Mouse (Mus musculus): ENCODE measurements at regions not wholly inside any gene's neighbourhood (a gene's known extent, or its start where the extent isn't known, plus 50 kb on each side); places are given as distances from the start of the nearest gene placed in this dataset.
"Not testable (repeated sequence)": the region's sequence is repeated elsewhere in the genome, so short reads cannot be mapped to it uniquely, and the experiment has no call there.

DNA sequence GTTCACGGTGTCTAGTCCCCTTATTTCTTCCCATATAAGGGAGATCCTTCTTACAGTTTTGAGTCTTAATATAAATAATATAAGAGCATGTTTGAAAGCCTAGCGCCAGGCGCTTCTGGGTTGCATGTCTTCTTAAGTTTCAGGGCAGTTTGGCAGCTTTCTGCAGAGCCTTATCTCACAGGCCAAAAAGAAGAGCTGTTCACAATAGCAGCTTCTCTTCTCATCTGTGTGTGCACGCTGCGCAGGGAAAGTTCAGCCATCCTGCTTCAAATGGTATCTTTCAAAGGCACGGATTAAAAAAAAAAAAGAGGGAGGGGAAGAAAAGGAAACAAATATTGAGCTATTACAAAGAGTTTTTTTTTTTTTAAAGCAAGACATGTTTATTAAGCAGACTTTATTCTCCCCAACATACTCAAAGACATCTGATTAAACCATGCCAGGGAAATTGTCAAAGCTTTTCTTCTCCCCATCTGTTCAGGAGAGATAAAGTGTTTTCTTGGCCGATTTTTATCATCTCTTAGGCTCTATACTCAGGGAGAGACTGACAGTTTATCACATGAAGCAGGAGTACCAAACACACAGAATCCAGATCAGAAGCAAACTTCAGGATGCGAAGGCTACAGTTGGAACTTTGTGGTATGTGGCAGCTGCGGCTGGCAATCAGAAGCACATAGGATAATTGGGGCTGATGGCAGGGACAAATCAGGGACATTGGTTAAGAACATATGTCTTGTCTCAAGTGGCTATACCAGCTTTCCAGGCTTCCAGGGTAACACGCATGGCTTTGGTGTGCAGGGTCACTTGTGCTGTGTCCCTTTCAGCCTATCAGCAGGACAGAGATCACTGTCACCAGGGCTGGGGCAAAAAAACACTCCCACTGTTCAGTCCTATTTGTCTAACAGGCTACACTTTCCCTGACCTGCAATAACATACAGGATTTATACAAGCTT, 206.9 kb upstream of the Pfkp start:
- DNase-seq (ENCODE audit: low spot score), result no peak

DNA sequence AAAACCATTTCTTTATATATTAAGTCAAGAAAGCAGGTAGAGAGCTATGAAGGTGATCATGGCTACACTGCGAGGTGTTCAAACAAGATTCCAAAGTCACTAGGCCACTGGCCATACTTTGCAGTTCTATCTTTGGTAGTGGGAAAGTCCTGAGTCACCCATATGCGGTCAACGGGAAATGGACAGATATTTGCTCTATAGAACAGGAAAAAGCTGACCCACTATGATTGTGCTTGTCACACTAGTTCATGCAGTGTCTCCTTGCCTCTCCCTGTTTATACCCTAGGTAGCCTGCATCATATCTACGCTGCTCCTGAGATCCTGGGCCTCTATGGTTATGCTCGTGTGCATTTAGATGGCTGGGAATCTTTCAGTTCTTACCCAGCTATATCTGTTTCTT, 188.9 kb upstream of the Pfkp start:
- DNase-seq (ENCODE audit: low spot score), result no peak

DNA sequence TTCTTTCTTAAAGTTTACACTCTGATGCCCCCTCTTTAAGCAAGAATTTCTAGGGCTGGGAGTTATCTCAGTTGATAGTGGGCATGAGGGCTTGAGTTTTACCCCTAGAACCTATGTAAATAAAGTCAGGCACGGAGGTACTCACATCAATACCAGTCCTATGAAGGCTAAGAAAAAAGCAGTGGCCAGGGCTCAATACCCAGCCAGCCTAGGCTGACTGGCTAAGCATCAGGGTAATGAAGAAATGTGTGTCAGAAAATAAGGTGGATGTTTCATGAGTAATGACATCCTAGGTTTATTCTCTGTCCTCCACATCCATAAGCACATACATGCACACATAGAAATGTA, 188.5 kb upstream of the Pfkp start:
- DNase-seq (ENCODE audit: low spot score), result no peak

DNA sequence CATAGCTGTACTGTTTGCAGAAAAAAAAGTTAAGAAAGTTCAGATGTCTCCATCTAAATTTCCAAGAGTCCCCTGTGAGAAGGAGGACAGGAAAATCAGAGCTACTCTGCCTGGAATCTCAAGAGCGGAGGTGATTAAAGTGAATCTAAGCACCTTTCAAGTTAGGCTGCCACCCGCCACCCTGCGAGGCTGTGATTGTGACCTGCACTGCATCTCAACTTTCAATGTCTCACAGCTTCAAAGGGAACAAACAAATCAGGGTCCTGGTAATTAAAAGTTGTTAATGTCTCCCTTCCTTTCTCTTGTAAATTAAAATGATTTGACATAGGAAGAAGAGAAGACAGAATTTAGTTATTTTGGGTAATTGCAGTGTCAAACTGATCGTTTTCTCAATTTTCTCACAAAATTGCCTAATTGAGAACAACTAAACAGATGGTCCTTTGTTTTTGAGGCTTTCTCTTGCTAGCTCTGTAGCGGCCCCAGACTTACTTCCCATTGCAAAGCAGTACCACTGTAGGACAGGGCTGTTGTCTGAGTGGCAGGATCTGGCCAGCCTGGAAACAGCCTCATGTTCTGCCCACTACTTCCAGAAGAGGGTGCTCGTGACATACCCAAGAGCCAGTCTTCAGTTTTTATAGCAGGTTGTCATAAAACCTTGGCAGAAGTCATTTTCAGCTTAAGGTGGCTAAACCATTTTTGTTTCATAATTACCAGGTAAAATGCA, 187.9 kb upstream of the Pfkp start:
- DNase-seq (ENCODE audit: low spot score), result no peak

DNA sequence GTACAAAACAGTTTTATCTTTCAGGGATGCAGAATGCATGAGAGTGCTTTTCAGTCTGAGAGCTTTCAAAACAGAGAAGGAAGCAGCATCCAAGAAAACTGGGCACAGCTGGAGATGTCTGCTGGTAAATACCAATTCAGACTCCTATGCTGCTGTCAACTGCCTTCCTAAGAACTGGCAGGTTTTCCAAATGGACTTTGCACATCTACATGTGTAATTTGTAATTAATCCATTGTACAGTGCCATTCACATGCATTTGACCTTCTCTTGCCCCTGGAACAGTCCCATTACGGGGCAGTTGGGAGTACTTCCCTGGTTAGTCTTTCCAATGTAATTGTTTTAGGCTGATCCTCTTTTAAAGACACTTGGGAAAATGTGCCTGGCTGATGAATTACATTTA, 181.3 kb upstream of the Pfkp start:
- no peak for DNase-seq (ENCODE audit: low spot score)

DNA sequence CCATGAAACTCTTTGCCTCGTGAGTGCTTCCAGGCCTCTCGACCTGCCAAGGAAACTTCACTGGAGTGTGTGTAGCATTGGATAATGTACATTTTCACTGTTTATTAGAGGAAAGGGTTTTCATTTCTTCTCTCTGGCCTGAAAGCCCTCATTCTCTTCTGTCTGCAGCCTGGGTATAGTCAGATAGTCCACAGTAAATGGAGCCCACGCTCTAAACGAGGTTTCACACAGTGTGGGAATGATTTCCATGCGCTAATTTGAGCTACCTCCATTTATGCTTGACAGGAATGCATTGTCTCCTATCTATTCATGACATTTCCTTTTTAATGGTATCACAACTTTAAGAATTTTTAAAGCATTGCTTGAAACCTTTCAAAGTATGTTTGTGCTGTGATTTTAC, 180.8 kb upstream of the Pfkp start:
- no peak for DNase-seq (ENCODE audit: low spot score)

DNA sequence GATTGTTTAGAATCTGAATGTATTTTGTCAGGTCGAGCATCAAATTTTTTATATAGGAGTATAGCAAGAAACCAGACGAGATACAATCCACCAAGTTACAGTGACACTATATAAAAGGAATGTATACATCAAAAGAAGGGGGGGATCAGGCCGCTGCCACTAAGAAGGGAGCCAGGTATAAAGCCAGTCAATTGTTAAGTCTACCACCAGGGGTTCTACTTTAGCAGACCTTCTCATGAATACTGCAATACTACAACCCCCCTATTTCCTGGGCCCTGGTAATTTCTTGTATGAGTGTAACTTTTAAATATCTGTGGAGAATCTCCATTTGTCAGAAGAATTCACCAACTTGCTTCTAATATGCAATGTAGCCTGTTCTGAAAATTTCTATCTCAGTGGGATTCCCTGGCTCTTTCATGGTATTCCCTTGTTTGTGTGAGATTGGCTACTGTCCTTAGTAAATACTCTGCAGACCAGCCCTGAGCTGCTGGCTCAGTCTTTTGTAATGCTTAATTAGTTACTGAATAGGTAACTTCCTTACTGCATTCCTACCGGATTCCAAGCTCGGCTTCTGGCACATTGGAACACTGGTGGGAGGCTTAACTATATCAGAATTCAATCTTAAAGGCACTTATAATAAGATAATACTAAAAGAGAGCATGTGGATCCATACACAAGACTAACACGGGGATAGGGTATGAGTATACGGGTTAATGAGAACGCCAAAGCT, 180.2 kb upstream of the Pfkp start:
- not testable (repeated sequence) for DNase-seq (ENCODE audit: low spot score)

DNA sequence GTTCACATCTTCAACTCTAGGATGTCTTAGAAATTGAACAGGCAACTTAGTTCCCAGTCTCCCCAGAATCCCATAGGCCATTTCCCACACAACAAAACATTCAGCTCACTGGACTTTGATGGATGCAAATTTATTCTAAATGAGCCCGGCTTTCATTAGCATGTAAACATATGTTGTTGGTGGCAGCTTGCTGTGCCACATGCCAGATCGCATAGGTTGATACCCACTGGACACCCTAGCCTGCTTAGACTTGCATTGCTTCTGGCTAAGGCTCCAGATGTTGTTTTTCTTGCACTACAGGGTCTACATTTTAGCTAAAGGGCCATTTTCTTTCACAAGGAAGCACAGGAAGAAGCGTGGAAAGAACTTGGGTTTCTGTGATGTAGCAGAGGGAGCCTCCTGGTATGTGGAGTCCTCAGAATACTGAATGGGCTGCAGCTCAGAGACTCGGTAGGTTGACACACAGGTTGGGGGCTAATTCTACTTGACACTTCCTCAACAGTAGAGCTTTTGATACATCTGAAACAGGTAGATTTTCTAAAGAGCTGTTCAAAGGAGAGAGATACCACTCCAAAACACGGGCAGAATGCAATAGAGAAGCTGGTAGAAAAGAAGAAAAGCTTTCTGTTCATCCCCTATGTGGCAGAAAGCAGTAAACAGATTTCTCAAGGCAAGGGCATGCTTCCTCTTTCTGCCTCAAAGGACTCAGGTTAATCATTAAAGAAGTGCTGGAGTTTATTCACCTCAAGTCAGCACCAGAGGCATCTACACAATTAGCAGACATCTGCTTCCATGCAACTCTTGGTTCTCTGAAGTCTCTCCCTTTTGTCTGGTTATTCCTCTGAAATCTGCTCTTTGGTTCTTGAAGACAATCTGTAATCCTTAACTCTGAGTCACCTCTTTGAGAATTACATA, 153.9 kb upstream of the Pfkp start:
- no peak for DNase-seq (ENCODE audit: low spot score)

DNA sequence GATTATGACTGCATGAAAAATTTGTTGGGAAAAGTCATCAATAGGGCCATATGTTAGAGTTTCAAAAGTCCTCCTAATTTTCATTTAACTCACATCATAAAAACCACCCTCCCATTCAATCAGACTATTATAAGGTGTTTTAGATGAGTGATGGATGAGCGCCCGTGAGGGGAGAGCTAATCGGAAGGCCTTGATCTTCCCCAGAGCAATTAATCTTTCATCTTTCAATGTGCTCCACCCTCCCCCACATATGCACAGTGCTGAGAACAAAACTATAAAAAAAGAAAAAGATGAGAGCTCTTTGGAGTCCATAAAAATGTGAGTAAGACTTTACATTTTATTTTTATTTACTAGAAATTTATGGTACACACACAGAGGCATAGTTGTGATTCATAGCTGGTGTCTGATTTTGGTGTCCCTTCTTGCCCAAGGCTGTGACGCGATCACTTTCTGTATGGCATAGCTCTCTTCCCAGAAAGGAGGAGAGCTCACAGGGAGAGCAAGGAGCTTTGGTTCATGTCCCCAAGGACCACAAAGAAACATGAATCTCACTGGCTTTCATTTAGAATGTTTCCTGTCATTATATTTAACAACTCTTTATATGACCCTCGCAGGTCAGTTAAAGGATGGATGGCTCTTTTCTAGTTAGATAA, 119.5 kb upstream of the Pfkp start:
- no peak for DNase-seq (ENCODE audit: low spot score)

DNA sequence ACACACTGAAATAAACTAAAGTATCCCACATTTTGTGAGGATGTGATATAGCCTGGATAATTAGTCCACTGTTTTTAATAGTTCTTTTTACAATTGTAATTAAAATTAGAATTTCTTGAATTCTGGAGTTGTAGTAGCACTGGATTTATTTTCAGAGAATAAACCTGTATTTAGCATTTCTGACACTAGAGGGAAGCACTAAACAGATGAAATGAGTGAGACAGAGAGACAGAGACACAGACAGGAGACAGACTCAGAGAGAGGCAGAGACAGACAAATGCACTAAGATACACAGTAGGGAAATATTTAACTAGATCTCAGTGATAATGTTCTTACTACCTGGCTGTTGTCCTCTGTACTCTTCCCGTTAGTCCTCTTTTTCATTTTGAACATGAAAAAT, 108.6 kb upstream of the Pfkp start:
- no peak for DNase-seq (ENCODE audit: low spot score)

DNA sequence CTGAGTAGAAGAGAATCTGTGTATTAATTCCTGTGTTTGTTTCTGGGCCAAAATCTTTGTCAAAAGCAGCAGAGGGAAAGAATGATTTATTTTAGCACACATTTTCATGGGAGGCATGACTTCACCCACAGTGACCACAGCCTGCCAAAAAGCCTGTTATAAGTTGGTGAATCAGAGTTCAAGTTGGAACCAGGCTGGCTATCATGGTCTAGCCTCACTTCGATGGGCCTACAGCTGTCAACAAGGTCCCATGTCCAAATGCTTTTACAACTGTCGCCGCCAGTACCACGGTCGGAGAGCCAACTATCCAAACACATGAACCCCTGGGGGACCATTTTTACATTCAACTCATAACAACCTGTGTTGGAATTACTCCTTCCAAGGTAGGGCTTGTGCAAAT, 103.0 kb upstream of the Pfkp start:
- no peak for DNase-seq (ENCODE audit: low spot score)

DNA sequence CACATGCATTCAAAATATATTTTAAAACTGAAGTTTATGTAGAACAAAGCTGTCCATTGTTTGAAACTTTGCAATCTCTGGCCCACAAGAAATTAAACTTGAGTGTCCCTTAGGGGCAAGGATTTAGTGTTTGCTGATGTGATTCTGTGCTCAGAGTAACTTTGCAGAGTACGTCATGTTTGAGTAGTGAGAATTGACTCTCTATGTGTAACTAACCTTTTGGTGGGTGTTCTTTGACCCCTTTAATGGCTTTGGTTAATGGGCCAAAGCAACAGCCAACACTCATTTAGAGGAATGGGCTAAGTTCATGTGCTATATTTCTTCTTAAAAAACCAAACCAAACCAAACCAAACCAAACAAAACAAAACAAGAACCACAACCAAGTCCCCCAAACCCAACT, 102.6 kb upstream of the Pfkp start:
- no peak for DNase-seq (ENCODE audit: low spot score)

DNA sequence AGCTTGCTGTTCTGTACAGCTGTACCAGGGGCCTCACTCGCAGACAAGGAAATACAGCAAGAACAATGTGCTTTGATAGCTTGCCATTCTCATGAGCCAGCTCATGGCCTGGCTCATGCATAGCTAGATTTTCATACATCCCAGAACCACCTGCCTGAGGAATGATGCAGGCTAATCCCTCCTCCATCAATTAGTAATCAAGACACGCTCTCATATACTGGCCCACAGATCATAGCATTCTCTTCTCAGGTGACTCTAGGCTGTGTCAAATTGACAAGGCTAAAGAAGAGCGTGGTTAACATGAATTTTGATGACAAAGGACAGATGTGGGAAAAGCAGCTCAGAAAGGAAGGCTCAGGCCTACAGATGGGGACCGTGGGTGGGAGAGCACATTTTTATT, 93.3 kb upstream of the Pfkp start:
- no peak for DNase-seq (ENCODE audit: low spot score)

DNA sequence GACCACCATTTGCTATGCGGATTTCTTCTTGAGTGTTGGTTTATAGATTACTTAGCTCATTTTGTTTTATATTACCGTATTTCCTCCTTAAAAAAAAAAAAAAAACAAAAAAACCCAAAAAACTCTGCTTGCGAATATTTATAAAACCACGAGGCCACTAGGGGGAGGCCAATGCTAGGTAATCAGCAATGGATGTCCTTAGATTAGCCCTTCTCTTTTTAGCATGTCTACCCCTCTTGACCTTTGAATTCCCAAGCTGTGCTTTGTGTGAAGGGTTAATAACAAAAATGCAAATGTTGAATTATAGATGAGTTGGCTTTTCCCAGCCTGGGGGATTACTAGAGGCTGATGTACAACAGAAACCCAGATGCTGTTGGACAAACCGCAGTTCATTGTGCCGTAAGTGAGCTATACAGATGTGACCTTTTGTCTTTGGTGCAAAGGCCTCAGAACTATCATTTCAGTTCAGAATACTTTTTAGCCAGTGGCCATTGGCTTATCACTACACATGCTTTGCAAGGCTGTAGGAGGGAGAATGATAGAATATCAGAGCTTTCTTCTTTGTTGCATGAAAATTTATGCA, 88.5 kb upstream of the Pfkp start:
- DNase-seq (ENCODE audit: low spot score), result no peak

Measured in spleen, adult 12 weeks (tissue).